Mouse (Mus musculus) CH12.LX (cell line): ENCODE measurements around the gene Dnajb11. TPM values are rescaled to one million over a fixed set of nuclear protein-coding genes. Genes with fewer than 3 reads are reported as not detected.

Source experiments
- DNase-seq: peaks from one replicate; pipeline ENCODE4 v3.0.0-alpha.2; 2013; ENCODE audit errors: extremely low read depth
- H3K27ac ChIP-seq: 2 replicates; pipeline ENCODE4 v1.5.1; 2012; ENCODE audit warnings: low read depth, mild to moderate bottlenecking, control low read depth, moderate library complexity; ENCODE audit not compliant: insufficient read depth
- H3K27me3 ChIP-seq: replicated peaks from 2 replicates; pipeline ENCODE3; 2012; ENCODE audit warnings: inconsistent platforms
- H3K36me3 ChIP-seq, 2 experiments: replicated peaks in 1 of 2; 2 replicates each; pipeline versions ENCODE3 to v1.6.1; 2012; ENCODE audit warnings: inconsistent platforms in 1 of 2, low read length in 1 of 2, mild to moderate bottlenecking in 1 of 2, mixed read lengths in 1 of 2, moderate library complexity in 1 of 2; ENCODE audit not compliant: control insufficient read depth in 1 of 2, insufficient read depth in 1 of 2
- H3K4me1 ChIP-seq, 2 experiments: 2 replicates each; pipeline ENCODE4 v1.6.1; 2012; ENCODE audit warnings: inconsistent platforms in 1 of 2, moderate library complexity in 1 of 2; ENCODE audit not compliant: insufficient read depth in 2 of 2, control insufficient read depth in 1 of 2
- H3K4me2 ChIP-seq: 2 replicates; pipeline ENCODE4 v1.6.1; 2012; ENCODE audit warnings: low read depth, mild to moderate bottlenecking, control low read depth; ENCODE audit not compliant: poor library complexity, insufficient read depth, severe bottlenecking
- H3K4me3 ChIP-seq, 3 experiments: fragments of 150-350 bp in 1 of 3; sonication (generic) in 1 of 3; replicated peaks in 1 of 3; 2 replicates each; pipeline versions ENCODE3 to v1.5.1; 2011 to 2012; ENCODE audit warnings: low read depth in 2 of 3, low read length in 2 of 3, mild to moderate bottlenecking in 2 of 3, moderate library complexity in 2 of 3, control low read depth in 1 of 3, improper control_type of control experiment in 1 of 3, inconsistent platforms in 1 of 3, mixed read lengths in 1 of 3; ENCODE audit not compliant: poor library complexity in 1 of 3
- H3K79me2 ChIP-seq: replicated peaks from 2 replicates; pipeline ENCODE4 v1.6.1; 2012; ENCODE audit warnings: mild to moderate bottlenecking, moderate library complexity; ENCODE audit not compliant: control insufficient read depth, poor library complexity, insufficient read depth, severe bottlenecking; ENCODE audit errors: extremely low read depth
- H3K9ac ChIP-seq: 2 replicates; pipeline ENCODE4 v1.6.1; 2012; ENCODE audit warnings: low read depth, mild to moderate bottlenecking, control low read depth, moderate library complexity; ENCODE audit not compliant: insufficient read depth
- H3K9me3 ChIP-seq: replicated peaks from 2 replicates; pipeline ENCODE3; 2012; ENCODE audit warnings: low read length, inconsistent platforms, mixed read lengths
- CHD2 ChIP-seq: IDR thresholded peaks from 2 replicates; pipeline ENCODE4 v1.6.1; 2011; ENCODE audit warnings: low read length, improper control_type of control experiment
- CTCF ChIP-seq, 2 experiments: IDR thresholded peaks in 1 of 2; conservative IDR thresholded peaks in 1 of 2; 2 replicates each; pipeline ENCODE4 v1.5.1; 2011 to 2012; ENCODE audit warnings: low read depth in 2 of 2, low read length in 2 of 2, improper control_type of control experiment in 1 of 2, inconsistent platforms in 1 of 2, mild to moderate bottlenecking in 1 of 2, moderate library complexity in 1 of 2
- E2F4 ChIP-seq: IDR thresholded peaks from 2 replicates; pipeline ENCODE4 v1.6.1; 2011; ENCODE audit warnings: low read depth, low read length, improper control_type of control experiment; ENCODE audit not compliant: insufficient replicate concordance
- EP300 ChIP-seq: IDR thresholded peaks from 2 replicates; pipeline ENCODE4 v1.6.1; 2011; ENCODE audit warnings: low read length, improper control_type of control experiment
- GABPA ChIP-seq: IDR thresholded peaks from 2 replicates; pipeline ENCODE4 v1.6.1; 2012; ENCODE audit warnings: low read depth, low read length, improper control_type of control experiment, inconsistent platforms; ENCODE audit not compliant: insufficient replicate concordance
- JUN ChIP-seq: IDR thresholded peaks from 2 replicates; pipeline ENCODE4 v1.6.1; 2011; ENCODE audit warnings: low read depth, mild to moderate bottlenecking, low read length, improper control_type of control experiment, moderate library complexity; ENCODE audit not compliant: insufficient read depth
- JUND ChIP-seq: conservative IDR thresholded peaks from 2 replicates; pipeline ENCODE4 v1.6.1; 2011; ENCODE audit warnings: low read depth, low read length, improper control_type of control experiment
- KAT2A ChIP-seq: IDR thresholded peaks from 2 replicates; pipeline ENCODE4 v1.6.1; 2012; ENCODE audit warnings: low read length, improper control_type of control experiment, inconsistent platforms; ENCODE audit not compliant: insufficient replicate concordance
- MAFK ChIP-seq: IDR thresholded peaks from 2 replicates; pipeline ENCODE4 v1.6.1; 2011; ENCODE audit warnings: low read length, improper control_type of control experiment; ENCODE audit not compliant: insufficient replicate concordance
- NELFE ChIP-seq: IDR thresholded peaks from 2 replicates; pipeline ENCODE4 v1.6.1; 2011; ENCODE audit warnings: low read depth, low read length, improper control_type of control experiment
- NRF1 ChIP-seq: IDR thresholded peaks from 2 replicates; pipeline ENCODE4 v1.6.1; 2014; ENCODE audit warnings: low read depth, mild to moderate bottlenecking, inconsistent platforms, low read length, improper control_type of control experiment, moderate library complexity
- POLR2A ChIP-seq: IDR thresholded peaks from 2 replicates; pipeline ENCODE4 v1.6.1; 2011; ENCODE audit warnings: low read depth, mild to moderate bottlenecking, improper control_type of control experiment, low read length
- POLR2AphosphoS2 ChIP-seq: IDR thresholded peaks from 2 replicates; pipeline ENCODE4 v1.6.1; 2011; ENCODE audit warnings: low read depth, low read length, improper control_type of control experiment
- RCOR1 ChIP-seq: conservative IDR thresholded peaks from 2 replicates; pipeline ENCODE4 v1.6.1; 2012; ENCODE audit warnings: low read depth, mild to moderate bottlenecking, inconsistent platforms, low read length, improper control_type of control experiment
- SMC3 ChIP-seq: IDR thresholded peaks from 2 replicates; pipeline ENCODE4 v1.6.1; 2011; ENCODE audit warnings: low read depth, low read length, improper control_type of control experiment
- TBP ChIP-seq: conservative IDR thresholded peaks from 2 replicates; pipeline ENCODE4 v1.6.1; 2011; ENCODE audit warnings: low read depth, low read length, improper control_type of control experiment
- TCF12 ChIP-seq: IDR thresholded peaks from 2 replicates; pipeline ENCODE4 v1.6.1; 2014; ENCODE audit warnings: low read depth, mild to moderate bottlenecking, inconsistent platforms, low read length, improper control_type of control experiment
- UBTF ChIP-seq: IDR thresholded peaks from 2 replicates; pipeline ENCODE4 v1.6.1; 2012; ENCODE audit warnings: low read depth, mild to moderate bottlenecking, inconsistent platforms, low read length, improper control_type of control experiment, moderate library complexity
- USF1 ChIP-seq: IDR thresholded peaks from 2 replicates; pipeline ENCODE4 v1.6.1; 2014; ENCODE audit warnings: low read depth, mild to moderate bottlenecking, inconsistent platforms, low read length, improper control_type of control experiment
- ZMIZ1 ChIP-seq: IDR thresholded peaks from 2 replicates; pipeline ENCODE4 v1.6.1; 2012; ENCODE audit warnings: low read depth, mild to moderate bottlenecking, inconsistent platforms, low read length, improper control_type of control experiment
- dilution Hi-C: fragments of 300-500 bp; cut with MboI; formaldehyde crosslinking; loops from 2 replicates; pipeline ENCODE4 v1.14.3; 2020; ENCODE audit warnings: low sequenced_read_pairs; ENCODE audit not compliant: extremely low pct_unique_long_range_greater_than_20kb, extremely low pct_ligation_motif_present
- in situ Hi-C: fragments of 300-500 bp; cut with MboI; formaldehyde crosslinking; loops from 3 replicates; pipeline ENCODE4 v1.14.3; 2019; ENCODE audit warnings: low sequenced_read_pairs, low pct_ligation_motif_present, low pct_unique_long_range_greater_than_20kb, mixed read lengths
- polyA plus RNA-seq: library from polyadenylated mRNA; unstranded; fragments of >175 nt; gene quantifications from 2 replicates; pipeline ENCODE4 v1.2.1, GENCODE M21; 2012; ENCODE audit warnings: low read depth; ENCODE audit not compliant: insufficient read length
- total RNA-seq, 2 experiments: library from RNA; depleted of rRNA; stranded (reverse); fragments of 300-350 nt in 1 of 2; fragments of >200 nt in 1 of 2; gene quantifications; 2 replicates each; pipeline ENCODE4 v1.2.3; 2012 to 2014

Dnajb11 gene
- total and polyA plus RNA-seq, 3 experiments: 122 to 206 (median 129) TPM

DNA sequence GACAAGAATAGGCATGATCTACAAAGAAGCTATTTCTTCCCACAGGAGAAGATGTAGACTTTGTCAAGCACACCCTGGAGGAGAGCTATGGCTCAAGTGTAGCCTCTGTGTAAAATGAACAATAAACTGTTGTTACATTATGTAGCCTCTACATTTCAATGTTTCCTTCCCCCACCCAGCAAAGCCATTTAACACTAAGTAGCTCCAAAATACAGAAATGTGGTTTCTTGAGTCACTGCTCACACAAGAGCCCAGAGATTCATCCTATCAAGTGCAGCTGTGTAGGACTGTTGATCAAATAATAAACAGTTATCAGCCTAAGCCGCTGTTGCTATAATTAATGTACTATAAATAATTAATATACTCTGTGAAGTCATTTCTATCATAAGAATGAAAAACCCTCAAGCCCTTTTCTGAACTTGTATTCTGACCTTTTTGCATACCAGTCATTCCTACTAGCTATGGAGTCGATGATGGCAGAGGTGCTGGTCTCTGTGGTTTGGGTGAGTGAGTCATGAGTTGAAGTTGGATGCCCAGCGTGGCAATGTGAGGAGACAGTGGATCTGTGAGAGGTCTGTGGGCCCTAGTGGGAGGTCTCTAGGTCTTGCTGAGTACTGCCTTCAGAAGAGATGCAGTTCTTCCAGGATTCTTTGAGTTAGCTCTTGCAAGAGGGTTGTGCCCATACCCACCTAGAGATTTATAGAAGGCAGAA, 18.3 kb upstream of the Dnajb11 start:
- peak; percentile 19 for DNase-seq
- no peaks in the 10 kb centered on the region for H3K27me3 ChIP-seq
- H3K79me2 ChIP-seq: no peaks in the 10 kb centered on the region
- peaks cover 41 to 81% of the 10 kb centered on the region in 2 experiments for H3K36me3 ChIP-seq
- in situ Hi-C loops: no loop called here
- H3K4me2 ChIP-seq: no peak overlapping the region
- TF ChIP-seq ZMIZ1: no peak
- no peak for TF ChIP-seq MAFK
- no peak for TF ChIP-seq EP300
- TF ChIP-seq KAT2A: no peak
- TF ChIP-seq NRF1: no peak
- no peak for TF ChIP-seq UBTF
- TF ChIP-seq NELFE: no peak
- no peak for TF ChIP-seq TCF12
- no peak for TF ChIP-seq SMC3
- TF ChIP-seq POLR2A: no peak
- TF ChIP-seq TBP: no peak
- no peak for TF ChIP-seq CTCF (conservative IDR thresholded peaks at IDR 0.05 in 1 of 2, IDR thresholded peaks at IDR 0.05 in 1 of 2; ENCODE audit: low read depth in 2 of 2, low read length in 2 of 2)
- TF ChIP-seq RCOR1: no peak
- TF ChIP-seq GABPA: no peak
- no peak for TF ChIP-seq JUN
- no peak for TF ChIP-seq POLR2AphosphoS2
- no peak for TF ChIP-seq E2F4
- TF ChIP-seq CHD2: no peak
- TF ChIP-seq, all 38 proteins: peak for 0
- Histone ChIP-seq H3K4me3 (no peak overlapping the region), H3K9ac (no peak overlapping the region), H3K9me3 (no peaks in the 10 kb centered on the region), H3K4me1 (no peaks in the 10 kb centered on the region), H3K27ac (no peak overlapping the region)
- dilution Hi-C loops: no loop called here

DNA sequence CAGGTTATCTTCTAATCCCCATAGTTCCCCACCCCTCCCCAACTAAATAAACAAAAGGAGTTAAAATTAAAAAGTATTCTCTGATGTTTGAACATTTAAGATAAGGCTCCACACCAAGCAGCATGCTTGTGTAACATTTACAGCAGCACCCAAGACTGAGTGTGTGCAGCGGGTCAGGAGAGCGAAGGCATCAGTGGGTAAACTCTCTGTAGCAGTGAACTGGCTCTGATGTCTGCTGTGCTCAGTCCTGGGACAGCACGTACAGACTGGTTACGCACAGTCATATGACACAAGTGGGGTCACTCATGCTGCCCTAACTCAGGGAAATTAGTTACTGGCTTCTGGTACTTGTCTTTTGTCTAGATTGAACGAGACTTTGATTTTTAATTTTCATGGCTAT, 14.8 kb upstream of the Dnajb11 start:
- Histone ChIP-seq H3K9me3 (no peaks in the 10 kb centered on the region), H3K79me2 (no peaks in the 10 kb centered on the region), H3K36me3 (peaks cover 30 to 75% of the 10 kb centered on the region in 2 experiments), H3K4me2 (no peak overlapping the region), H3K27me3 (no peaks in the 10 kb centered on the region), H3K9ac (no peak overlapping the region), H3K4me1 (no peaks in the 10 kb centered on the region), H3K27ac (no peak overlapping the region), H3K4me3 (no peak overlapping the region)
- TF ChIP-seq USF1 (no peak), JUND (no peak)
- DNase-seq: no peak
- dilution Hi-C loops (no loop called here), in situ Hi-C loops (no loop called here)
